Mouse (Mus musculus) cerebellum, adult (tissue): ENCODE data around the gene Ralgps1.
"Not testable (repeated sequence)": the region's sequence is repeated elsewhere in the genome, so short reads cannot be mapped to it uniquely, and the experiment has no call there.

ENCODE experiments used
- ATAC-seq: cut with Nextera tagmentation; 2 replicates; pipeline ENCODE4 v1.9.2; 2017; ENCODE audit warnings: mild to moderate bottlenecking, moderate library complexity, mixed read lengths; ENCODE audit not compliant: insufficient number of reproducible peaks, low FRiP score, low TSS enrichment

The Ralgps1 gene

GRCm38 (mm10) chr2:33090620-33091520, 280.4 kb downstream of the Ralgps1 start:
- ATAC-seq = 0 out of 2 replicates have a peak, but pooled peaks have one; percentile 15

- not testable (repeated sequence) for ATAC-seq
These were observed 281.3 kb downstream of the Ralgps1 start for GRCm38 (mm10) chr2:33090033-33090400.

DNA sequence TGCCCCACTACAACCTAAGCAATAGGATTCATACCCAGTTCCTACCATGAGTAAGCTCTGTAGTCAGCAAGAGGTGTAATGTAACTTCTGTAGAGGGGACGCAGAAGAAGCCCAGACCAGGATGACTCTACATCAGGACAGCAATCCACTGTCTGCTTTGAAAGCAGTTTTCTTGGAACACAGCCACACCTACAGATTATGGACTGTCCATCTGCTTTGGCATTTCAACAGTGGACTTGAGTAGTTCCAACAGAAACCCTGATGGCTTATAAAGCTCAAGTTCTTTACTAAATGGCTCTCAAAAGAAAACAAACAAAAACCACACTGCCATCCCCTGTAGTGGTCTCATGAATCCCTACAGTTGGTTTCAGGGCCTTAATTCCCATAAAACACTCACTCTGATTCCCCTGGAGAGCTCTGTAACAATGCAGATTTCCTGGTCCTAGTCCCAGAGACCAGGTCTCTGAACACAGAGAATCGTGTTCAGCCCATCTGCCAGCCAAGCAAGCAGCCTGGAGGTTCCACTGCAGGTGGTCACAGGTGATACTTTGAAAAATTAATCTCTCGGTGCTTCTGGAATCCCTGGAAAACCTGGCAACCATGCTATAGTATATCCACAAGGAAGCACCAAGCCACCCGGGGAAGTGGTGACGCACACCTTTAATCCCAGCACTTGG, 281.8 kb downstream of the Ralgps1 start:
- 0 out of 2 replicates have a peak, but pooled peaks have one; percentile 45 for ATAC-seq

GRCm38 (mm10) chr2:33086671-33087363, 284.5 kb downstream of the Ralgps1 start:
- no peak for ATAC-seq

- ATAC-seq = no peak
These were observed 285.2 kb downstream of the Ralgps1 start for GRCm38 (mm10) chr2:33086016-33086596.

DNA sequence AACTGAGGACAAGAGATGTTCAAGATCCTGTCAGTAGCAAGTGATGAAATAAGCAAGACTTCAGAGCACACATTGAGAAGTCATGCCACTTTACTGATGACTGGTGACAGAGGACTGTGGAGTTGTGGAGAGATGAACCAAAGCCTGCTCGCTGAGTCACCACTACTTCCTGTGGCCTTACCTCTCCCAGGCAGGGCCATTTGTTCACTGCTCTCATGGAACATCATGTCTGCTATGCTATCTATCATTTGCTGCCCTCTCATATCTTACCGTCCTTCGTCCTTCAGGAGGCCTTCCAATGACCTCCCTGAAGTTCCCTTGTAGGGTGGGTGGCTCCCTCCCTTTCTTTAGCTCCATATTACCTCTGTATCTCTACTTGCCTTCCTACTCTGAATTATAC, 287.1 kb downstream of the Ralgps1 start:
- no peak for ATAC-seq
